Comparison of ENCODE assay signal across 19 mouse cellular contexts in the genomic region with DNA sequence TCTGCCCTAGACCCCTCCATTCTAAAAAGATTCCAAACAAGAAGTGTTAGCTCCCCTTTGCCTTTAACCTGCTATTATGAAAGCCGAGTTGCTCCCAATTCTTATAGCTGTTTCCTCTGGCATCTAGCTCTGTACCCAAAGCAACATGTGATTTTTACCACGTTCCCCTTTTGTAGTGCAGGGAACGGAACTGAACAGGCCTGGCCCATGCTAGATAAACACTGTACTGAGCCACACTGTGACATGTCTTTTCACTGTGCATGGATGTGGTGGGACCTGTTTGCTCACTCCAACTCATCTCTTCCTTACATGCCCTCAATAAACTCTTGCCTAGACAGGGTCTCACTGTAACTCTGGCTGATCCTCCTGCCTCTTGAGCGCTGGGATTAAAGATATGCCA. TPM values are rescaled to one million over a fixed set of nuclear protein-coding genes. Genes with fewer than 3 reads are reported as not detected.
A peak's percentile ranks its signal among the peaks of the same experiment; 100 is the strongest.
DNase-seq lines count a peak whose midpoint lies in the region; ATAC-seq and TF ChIP-seq lines count a peak whose summit lies in the region.
"Had no signal": no experiment of that assay in that cellular context is flagged by ENCODE, and none has a peak within 500 bp of the region (broad histone marks: within the 10 kb centered on the region; RNA-seq: fewer than 3 reads in every experiment).

No protein-coding gene starts in this region.

- TF ChIP-seq CTCF in embryonic fibroblast, embryonic 13.5 days (IDR thresholded peaks at IDR 0.05; ENCODE audit: borderline replicate concordance, insufficient read depth, low read length): no peak

- WGBS in embryonic facial prominence, embryonic 11.5 days: 84% methylated on average over 4 of the region's 4 CpGs
- 86% methylated on average over 4 of the region's 4 CpGs for WGBS in embryonic facial prominence, embryonic 10.5 days
- 89% methylated on average over 4 of the region's 4 CpGs for WGBS in midbrain, embryonic 11.5 days
- WGBS in midbrain, embryonic 14.5 days: 90% methylated on average over 4 of the region's 4 CpGs

- no peaks in the 10 kb centered on the region for H3K27me3 ChIP-seq in embryonic facial prominence, embryonic 11.5 days (ENCODE audit: control insufficient read depth, insufficient read depth, low read length)
- no peaks in the 10 kb centered on the region for H3K27me3 ChIP-seq in embryonic facial prominence, embryonic 10.5 days (replicated peaks; ENCODE audit: low read depth, poor library complexity, severe bottlenecking)
- H3K27me3 ChIP-seq in midbrain, embryonic 11.5 days (ENCODE audit: control insufficient read depth, insufficient read depth, low read length): no peaks in the 10 kb centered on the region
- H3K27me3 ChIP-seq in midbrain, embryonic 14.5 days (ENCODE audit: control insufficient read depth, insufficient read depth, low read length): no peaks in the 10 kb centered on the region
- H3K27me3 ChIP-seq: embryonic facial prominence, embryonic 13.5 days; heart, embryonic 13.5 days; kidney, embryonic 15.5 days had no signal

- DNase-seq in embryonic facial prominence, embryonic 11.5 days (ENCODE audit: low spot score): no peak
- DNase-seq in embryonic facial prominence, embryonic 10.5 days (ENCODE audit: low spot score): no peak
- no peak for DNase-seq in midbrain, embryonic 11.5 days (ENCODE audit: low spot score, missing footprints)
- DNase-seq in midbrain, embryonic 14.5 days: no peak
- DNase-seq in ovary, postnatal 10 days (ENCODE audit: low spot score): no peak
- DNase-seq in kidney, adult 18-20 months: no peak
- DNase-seq: adrenal gland, postnatal 10 days; cerebellum, adult 18-20 months; heart, postnatal 36 days; lung, postnatal 36 days; right cerebral cortex, postnatal 25 days; thymus, postnatal 25 days had no signal

- TF ChIP-seq POLR2A in embryonic fibroblast, embryonic 13.5 days (IDR thresholded peaks at IDR 0.05; ENCODE audit: low read depth, low read length): no peak

- no peak overlapping the region for H3K4me2 ChIP-seq in embryonic facial prominence, embryonic 11.5 days (ENCODE audit: low read depth, low read length)
- H3K4me2 ChIP-seq in midbrain, embryonic 11.5 days: no peak overlapping the region
- H3K4me2 ChIP-seq in midbrain, embryonic 14.5 days (ENCODE audit: low read length): no peak overlapping the region
- H3K4me2 ChIP-seq: embryonic facial prominence, embryonic 13.5 days; heart, embryonic 13.5 days; kidney, embryonic 15.5 days had no signal

- 0 out of 2 replicates have a peak, but pooled peaks have one; percentile 19 for ATAC-seq in embryonic facial prominence, embryonic 11.5 days (replicated peaks; ENCODE audit: insufficient number of reproducible peaks, low FRiP score, low TSS enrichment, low read depth)
- ATAC-seq in midbrain, embryonic 11.5 days (ENCODE audit: low FRiP score): peak; percentile 45; the same call in 1 of the 2 replicates
- ATAC-seq in midbrain, embryonic 14.5 days (ENCODE audit: low FRiP score, low TSS enrichment): no peak
- peak; percentile 82 for ATAC-seq in megakaryocyte progenitor cell, adult 5-6 weeks (replicated peaks; ENCODE audit: poor library complexity)
- ATAC-seq: inflammation-experienced regulatory T-cells, adult 6 months had no signal

- H3K4me1 ChIP-seq in embryonic facial prominence, embryonic 11.5 days (ENCODE audit: control insufficient read depth, insufficient read depth, low read length): no peaks in the 10 kb centered on the region
- no peaks in the 10 kb centered on the region for H3K4me1 ChIP-seq in embryonic facial prominence, embryonic 10.5 days
- H3K4me1 ChIP-seq in midbrain, embryonic 11.5 days (ENCODE audit: control insufficient read depth, insufficient read depth, low read length): no peaks in the 10 kb centered on the region
- H3K4me1 ChIP-seq in midbrain, embryonic 14.5 days (ENCODE audit: control insufficient read depth, insufficient read depth, low read length): no peaks in the 10 kb centered on the region
- peaks cover 5% of the 10 kb centered on the region; the same call in 1 of the 2 replicates for H3K4me1 ChIP-seq in embryonic fibroblast, embryonic 13.5 days (ENCODE audit: control insufficient read depth, insufficient read depth, low read length)
- H3K4me1 ChIP-seq: embryonic facial prominence, embryonic 13.5 days; heart, embryonic 13.5 days; kidney, embryonic 15.5 days had no signal

- no peak overlapping the region for H3K27ac ChIP-seq in embryonic facial prominence, embryonic 11.5 days (replicated peaks; ENCODE audit: low read depth, low read length)
- no peak overlapping the region for H3K27ac ChIP-seq in embryonic facial prominence, embryonic 10.5 days (replicated peaks)
- no peak overlapping the region for H3K27ac ChIP-seq in midbrain, embryonic 11.5 days (ENCODE audit: low read depth, low read length)
- no peak overlapping the region for H3K27ac ChIP-seq in midbrain, embryonic 14.5 days (replicated peaks; ENCODE audit: low read depth, low read length)
- H3K27ac ChIP-seq in embryonic fibroblast, embryonic 13.5 days (ENCODE audit: insufficient read depth, low read length): peak overlapping the region; percentile 95; the same call in 1 of the 2 replicates
- H3K27ac ChIP-seq: embryonic facial prominence, embryonic 13.5 days; heart, embryonic 13.5 days; kidney, embryonic 15.5 days had no signal

- H3K9me3 ChIP-seq in embryonic facial prominence, embryonic 11.5 days (replicated peaks; ENCODE audit: control insufficient read depth, low read length): no peaks in the 10 kb centered on the region
- H3K9me3 ChIP-seq in embryonic facial prominence, embryonic 10.5 days: no peaks in the 10 kb centered on the region
- H3K9me3 ChIP-seq in midbrain, embryonic 11.5 days (ENCODE audit: control insufficient read depth, low read length): no peaks in the 10 kb centered on the region
- H3K9me3 ChIP-seq in midbrain, embryonic 14.5 days (ENCODE audit: control insufficient read depth, low read length): no peaks in the 10 kb centered on the region
- H3K9me3 ChIP-seq: embryonic facial prominence, embryonic 13.5 days; heart, embryonic 13.5 days; kidney, embryonic 15.5 days had no signal

- H3K9ac ChIP-seq in embryonic facial prominence, embryonic 11.5 days (replicated peaks; ENCODE audit: low read length): no peak overlapping the region
- no peak overlapping the region for H3K9ac ChIP-seq in midbrain, embryonic 11.5 days (ENCODE audit: low read length)
- H3K9ac ChIP-seq in midbrain, embryonic 14.5 days (replicated peaks; ENCODE audit: low read length): no peak overlapping the region
- H3K9ac ChIP-seq: embryonic facial prominence, embryonic 13.5 days; heart, embryonic 13.5 days; kidney, embryonic 15.5 days had no signal

- no peak overlapping the region for H3K4me3 ChIP-seq in embryonic facial prominence, embryonic 11.5 days (ENCODE audit: low read depth, low read length)
- no peak overlapping the region for H3K4me3 ChIP-seq in embryonic facial prominence, embryonic 10.5 days
- H3K4me3 ChIP-seq in midbrain, embryonic 11.5 days (ENCODE audit: low read depth, low read length): no peak overlapping the region
- H3K4me3 ChIP-seq in midbrain, embryonic 14.5 days (replicated peaks; ENCODE audit: low read depth, low read length): no peak overlapping the region
- no peak overlapping the region for H3K4me3 ChIP-seq in embryonic fibroblast, embryonic 13.5 days (ENCODE audit: insufficient read depth, low read length)
- H3K4me3 ChIP-seq: embryonic facial prominence, embryonic 13.5 days; heart, embryonic 13.5 days; kidney, embryonic 15.5 days had no signal

- peaks cover 6% of the 10 kb centered on the region for H3K36me3 ChIP-seq in embryonic facial prominence, embryonic 11.5 days (replicated peaks; ENCODE audit: control insufficient read depth, insufficient read depth, low read depth, low read length)
- H3K36me3 ChIP-seq in embryonic facial prominence, embryonic 10.5 days (replicated peaks): peaks cover 98% of the 10 kb centered on the region
- peaks cover 28% of the 10 kb centered on the region for H3K36me3 ChIP-seq in midbrain, embryonic 11.5 days (ENCODE audit: control insufficient read depth, insufficient read depth, low read length)
- peaks cover 93% of the 10 kb centered on the region for H3K36me3 ChIP-seq in midbrain, embryonic 14.5 days (ENCODE audit: control insufficient read depth, insufficient read depth, low read length)

RNA-seq across cellular contexts. Expression of gene Hnrnph3, which starts 13.7 kb away (rescaled TPM):
- 113 and 125 TPM in 2 replicates for polyA plus RNA-seq in embryonic facial prominence, embryonic 11.5 days (2014; fragmentation: Nextera tagmentation; extraction: Ambion mirVana)
- polyA plus RNA-seq in embryonic facial prominence, embryonic 10.5 days (2016; fragmentation: Nextera tagmentation; extraction: Ambion mirVana): 179 and 180 TPM in 2 replicates
- polyA plus RNA-seq in midbrain, embryonic 11.5 days (2014; fragmentation: Nextera tagmentation; extraction: Ambion mirVana): 172 and 174 TPM in 2 replicates
- 101 TPM in 2 replicates for polyA plus RNA-seq in midbrain, embryonic 14.5 days (2014; fragmentation: Nextera tagmentation; extraction: Ambion mirVana)
- polyA plus RNA-seq in embryonic fibroblast, embryonic 13.5 days (2011; ENCODE audit: insufficient read length, low read depth, missing spikeins): 47.6 and 68.4 TPM in 2 replicates
- total RNA-seq in megakaryocyte progenitor cell, adult 5-6 weeks (2015): 20.2 and 28.5 TPM in 2 replicates
- total RNA-seq in megakaryocyte progenitor cell, adult 5-6 weeks (2017): 23.9 and 51.9 TPM in 2 replicates

RNA-seq across cellular contexts. Expression of gene Pbld2, which starts 13.8 kb away (rescaled TPM):
- 0.84 and 1.1 TPM in 2 replicates for polyA plus RNA-seq in embryonic facial prominence, embryonic 11.5 days (2014; fragmentation: Nextera tagmentation; extraction: Ambion mirVana)
- 0.75 and 1.1 TPM in 2 replicates for polyA plus RNA-seq in embryonic facial prominence, embryonic 10.5 days (2016; fragmentation: Nextera tagmentation; extraction: Ambion mirVana)
- 0.76 and 1.7 TPM in 2 replicates for polyA plus RNA-seq in midbrain, embryonic 11.5 days (2014; fragmentation: Nextera tagmentation; extraction: Ambion mirVana)
- polyA plus RNA-seq in midbrain, embryonic 14.5 days (2014; fragmentation: Nextera tagmentation; extraction: Ambion mirVana): 0.79 and 0.89 TPM in 2 replicates
- 2.3 TPM in 1 of 2 replicates, not detected in the other for polyA plus RNA-seq in embryonic fibroblast, embryonic 13.5 days (2011; ENCODE audit: insufficient read length, low read depth, missing spikeins)
- 0.66 TPM in 1 of 2 replicates, not detected in the other for total RNA-seq in megakaryocyte progenitor cell, adult 5-6 weeks (2015)
- not detected in 2 replicates for total RNA-seq in megakaryocyte progenitor cell, adult 5-6 weeks (2017)
- total RNA-seq: midbrain, postnatal 0 days had no signal

RNA-seq across cellular contexts. Expression of gene Rufy2, which starts 30.2 kb away (rescaled TPM):
- polyA plus RNA-seq in embryonic facial prominence, embryonic 11.5 days (2014; fragmentation: Nextera tagmentation; extraction: Ambion mirVana): 19.8 and 20.3 TPM in 2 replicates
- polyA plus RNA-seq in embryonic facial prominence, embryonic 10.5 days (2016; fragmentation: Nextera tagmentation; extraction: Ambion mirVana): 25.0 and 25.4 TPM in 2 replicates
- 21.0 and 23.2 TPM in 2 replicates for polyA plus RNA-seq in midbrain, embryonic 11.5 days (2014; fragmentation: Nextera tagmentation; extraction: Ambion mirVana)
- 59.9 and 60.3 TPM in 2 replicates for polyA plus RNA-seq in midbrain, embryonic 14.5 days (2014; fragmentation: Nextera tagmentation; extraction: Ambion mirVana)
- polyA plus RNA-seq in embryonic fibroblast, embryonic 13.5 days (2011; ENCODE audit: insufficient read length, low read depth, missing spikeins): 22.0 and 22.4 TPM in 2 replicates
- total RNA-seq in megakaryocyte progenitor cell, adult 5-6 weeks (2015): 5.1 and 5.6 TPM in 2 replicates
- total RNA-seq in megakaryocyte progenitor cell, adult 5-6 weeks (2017): 6.0 and 6.5 TPM in 2 replicates

RNA-seq across cellular contexts. Expression of gene Pbld1, which starts 49.7 kb away (rescaled TPM):
- 0.74 and 0.98 TPM in 2 replicates for polyA plus RNA-seq in embryonic facial prominence, embryonic 11.5 days (2014; fragmentation: Nextera tagmentation; extraction: Ambion mirVana)
- 2.0 and 2.3 TPM in 2 replicates for polyA plus RNA-seq in embryonic facial prominence, embryonic 10.5 days (2016; fragmentation: Nextera tagmentation; extraction: Ambion mirVana)
- 0.73 and 0.96 TPM in 2 replicates for polyA plus RNA-seq in midbrain, embryonic 11.5 days (2014; fragmentation: Nextera tagmentation; extraction: Ambion mirVana)
- 0.58 and 0.93 TPM in 2 replicates for polyA plus RNA-seq in midbrain, embryonic 14.5 days (2014; fragmentation: Nextera tagmentation; extraction: Ambion mirVana)
- 0.42 TPM in 1 of 2 replicates, not detected in the other for polyA plus RNA-seq in embryonic fibroblast, embryonic 13.5 days (2011; ENCODE audit: insufficient read length, low read depth, missing spikeins)
- total RNA-seq in megakaryocyte progenitor cell, adult 5-6 weeks (2015): 0.27 and 0.32 TPM in 2 replicates
- 0.17 TPM in 1 of 2 replicates, not detected in the other for total RNA-seq in megakaryocyte progenitor cell, adult 5-6 weeks (2017)
- total RNA-seq: midbrain, postnatal 0 days had no signal
